Mouse (Mus musculus): ENCODE data around the gene Tnfrsf13c. TPM values are rescaled to one million over a fixed set of nuclear protein-coding genes. Genes with fewer than 3 reads are reported as not detected.
"Not testable (repeated sequence)": the region's sequence is repeated elsewhere in the genome, so short reads cannot be mapped to it uniquely, and the experiment has no call there.

Gene Tnfrsf13c
- under 1 TPM; 0.30 to 0.62 TPM for total RNA-seq (2021)

- no peak for DNase-seq
These were observed at the start of gene Tnfrsf13c for GRCm38 (mm10) chr15:82223657-82224601. Gene Tnfrsf13c, minus strand, starts transcription at chr15:82224369.

DNA sequence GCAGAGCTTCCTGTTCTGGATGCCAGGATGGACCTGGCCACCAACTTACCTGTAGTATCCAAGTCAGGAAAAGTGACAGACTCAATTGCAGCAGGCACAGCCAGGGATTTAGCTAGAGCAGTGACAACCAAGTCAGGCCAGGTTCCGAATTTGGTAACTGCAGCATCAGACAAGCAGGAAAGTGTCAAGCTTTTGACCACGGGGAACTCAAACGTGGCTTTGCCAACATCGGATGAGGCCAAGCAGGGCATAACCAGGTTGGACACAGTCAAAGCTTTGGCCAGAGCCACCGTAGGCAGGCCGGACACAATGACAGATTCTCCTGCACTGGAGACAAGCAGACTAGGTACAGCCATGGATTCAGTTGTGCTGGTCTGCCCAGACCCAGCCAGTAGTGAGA, 48.1 kb upstream of the Tnfrsf13c start:
- no peak for DNase-seq

DNA sequence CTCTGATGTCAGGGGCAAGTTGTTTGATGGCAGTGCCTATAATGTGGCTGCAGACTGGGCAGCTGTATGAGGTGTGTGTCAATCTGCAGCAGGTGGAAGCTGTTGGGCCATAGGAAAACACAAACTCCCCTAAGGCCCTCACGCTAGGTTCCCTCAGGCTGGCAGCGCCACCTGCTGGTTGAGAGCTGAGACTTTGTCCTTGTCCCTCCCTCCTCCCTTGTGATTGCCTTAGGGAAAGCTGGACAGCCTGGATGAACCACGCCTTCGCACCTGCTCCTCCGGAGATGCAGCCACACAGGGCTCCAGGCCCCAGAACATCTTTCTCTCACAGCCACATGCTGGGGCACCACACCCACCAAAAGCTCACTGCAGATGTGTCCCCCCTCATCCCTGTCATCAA, 47.0 kb upstream of the Tnfrsf13c start:
- DNase-seq = peak; percentile 68 to 73

DNA sequence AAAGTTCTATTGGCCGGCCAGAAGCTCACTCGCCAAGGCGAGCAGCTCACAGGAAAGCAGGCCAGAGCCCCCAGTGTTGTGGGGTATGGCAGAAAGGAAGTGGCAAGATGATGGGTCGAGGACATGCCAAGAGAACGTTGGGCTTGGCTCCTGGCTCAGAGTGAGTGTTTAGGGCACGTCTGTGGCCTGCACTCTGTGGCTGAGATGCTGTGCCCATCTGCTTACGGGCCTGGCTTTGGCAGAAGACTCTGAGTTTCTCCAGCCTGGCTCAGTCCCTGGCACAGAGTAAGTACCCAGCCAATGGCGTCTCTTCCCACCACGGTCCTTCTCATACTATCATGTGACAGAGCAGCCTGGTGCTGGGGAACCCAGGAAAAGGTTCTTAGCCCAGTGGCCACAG, 44.6 kb upstream of the Tnfrsf13c start:
- no peak for DNase-seq

DNA sequence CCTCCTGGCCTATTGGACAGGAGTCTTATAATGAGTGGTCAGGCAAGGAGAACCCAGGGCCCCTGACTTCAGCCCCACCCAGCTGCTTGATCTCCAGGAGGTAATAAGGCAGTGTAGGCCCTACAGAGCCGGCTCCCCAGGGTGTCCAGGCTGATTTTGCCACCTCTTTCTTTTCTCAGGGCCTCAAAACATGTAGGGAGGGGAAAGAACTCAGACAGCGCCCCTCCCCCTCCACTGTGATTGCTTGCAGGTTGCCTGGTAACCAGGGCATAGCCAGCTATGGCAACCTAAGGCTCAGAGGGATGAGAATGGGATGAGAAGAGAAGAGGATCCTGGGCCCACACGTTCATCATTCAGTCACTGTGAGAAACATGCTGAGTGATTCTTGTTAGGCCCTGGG, 44.0 kb upstream of the Tnfrsf13c start:
- DNase-seq = peak in 1 of 2 experiments; percentile 54

- peak in 1 of 2 experiments; percentile 66 for DNase-seq
These were observed 42.2 kb upstream of the Tnfrsf13c start for GRCm38 (mm10) chr15:82266356-82266755.

- peak; percentile 59 to 73 for DNase-seq
These were observed 35.3 kb upstream of the Tnfrsf13c start for GRCm38 (mm10) chr15:82259510-82259909.

DNA sequence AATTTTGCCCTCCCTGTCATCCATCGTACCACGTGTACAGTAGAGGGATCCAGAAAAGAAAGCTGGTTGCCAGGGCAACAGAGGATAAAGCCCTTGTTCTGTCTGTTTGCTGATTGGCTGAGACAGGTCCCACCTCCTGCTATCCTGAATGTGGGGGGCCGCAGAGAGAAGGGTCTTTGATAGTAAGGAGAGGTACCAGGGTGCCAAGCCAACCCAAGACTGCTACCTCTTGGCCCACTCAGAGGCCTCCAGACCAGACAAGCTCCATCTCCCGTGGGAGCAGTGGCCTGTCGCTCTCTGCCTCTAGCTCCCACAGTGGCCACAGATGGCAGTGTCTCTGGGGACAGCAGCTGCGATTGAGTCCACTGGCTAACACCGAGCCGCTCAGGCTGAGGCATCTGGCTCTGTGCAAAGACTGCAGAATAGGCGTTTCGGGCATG, 31.8 kb upstream of the Tnfrsf13c start:
- DNase-seq = peak; percentile 82 to 84

DNA sequence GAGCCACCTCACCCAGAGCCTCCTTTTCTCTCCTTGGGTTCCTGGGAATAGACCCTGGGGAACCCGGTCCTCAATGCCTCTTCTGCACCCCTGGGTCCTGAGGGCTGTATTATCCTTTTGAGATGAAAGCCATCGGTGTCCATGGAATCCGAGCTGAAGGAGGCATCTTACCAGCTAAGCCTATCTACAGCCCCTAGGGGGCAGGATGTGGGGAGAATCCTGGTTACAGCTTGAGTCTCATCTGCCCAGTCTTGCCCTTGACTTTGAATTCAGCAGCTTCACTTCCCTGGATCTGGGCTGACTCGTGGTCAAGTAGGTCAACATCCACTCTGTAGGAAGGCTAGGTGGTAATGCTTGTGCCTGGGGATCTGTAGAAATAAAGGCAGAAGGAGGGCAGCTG, 31.1 kb upstream of the Tnfrsf13c start:
- DNase-seq = no peak

GRCm38 (mm10) chr15:82252097-82252496, 27.9 kb upstream of the Tnfrsf13c start, which contains the start of gene 1500009C09Rik:
Gene 1500009C09Rik, plus strand, starts transcription at chr15:82252397.
- DNase-seq = no peak

GRCm38 (mm10) chr15:82251579-82251978, 27.4 kb upstream of the Tnfrsf13c start:
- DNase-seq = no peak

DNA sequence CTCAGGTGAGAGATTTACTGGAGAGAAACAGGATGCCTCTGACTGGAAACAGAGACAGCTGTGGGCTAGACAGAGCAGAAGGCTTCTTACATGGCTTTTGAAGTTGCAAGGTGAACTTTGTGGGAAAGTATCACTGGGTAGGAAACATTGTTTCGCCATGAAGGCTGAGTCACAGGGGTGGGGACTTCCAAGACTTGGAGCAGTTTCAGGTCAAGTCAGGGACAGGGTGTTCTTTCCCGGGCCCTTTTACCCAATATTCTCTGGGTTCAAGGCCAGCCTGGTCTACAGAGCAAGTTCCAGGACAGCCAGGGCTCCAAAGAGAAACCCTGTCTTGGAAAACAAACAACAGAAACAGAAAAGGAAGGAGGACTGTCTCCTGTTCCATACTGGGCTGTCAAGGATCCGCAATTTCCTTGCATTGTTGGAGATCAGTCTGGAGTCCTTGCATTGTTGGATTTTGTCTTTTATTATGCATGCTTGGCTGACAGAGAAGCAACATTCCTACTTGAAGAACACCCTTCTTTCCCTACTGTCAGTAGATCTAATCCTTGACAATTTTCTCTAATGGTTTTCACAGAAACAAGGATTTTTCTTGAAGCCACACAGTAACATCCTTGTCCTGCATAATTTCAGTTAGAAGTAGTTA, 23.1 kb upstream of the Tnfrsf13c start:
- DNase-seq = no peak

DNA sequence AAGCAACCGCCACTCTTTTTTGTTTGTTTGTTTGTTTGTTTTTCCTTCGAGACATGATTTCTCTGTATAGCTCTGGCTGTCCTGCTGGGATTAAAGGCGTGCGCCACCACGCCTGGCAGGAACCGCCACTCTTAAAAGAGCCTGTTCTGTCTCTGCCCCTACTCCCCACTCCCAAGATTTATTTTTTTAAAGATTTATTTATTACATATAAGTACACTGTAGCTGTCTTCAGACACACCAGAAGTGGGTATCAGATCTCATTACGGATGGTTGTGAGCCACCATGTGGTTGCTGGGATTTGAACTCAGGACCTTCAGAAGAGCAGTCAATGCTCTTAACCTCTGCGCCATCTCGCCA, 20.6 kb upstream of the Tnfrsf13c start:
- not testable (repeated sequence) for DNase-seq

GRCm38 (mm10) chr15:82244115-82244804, 20.1 kb upstream of the Tnfrsf13c start, which contains the start of gene Cenpm:
Gene Cenpm, minus strand, starts transcription at chr15:82244748.
- DNase-seq = peak; percentile 90 to 91

DNA sequence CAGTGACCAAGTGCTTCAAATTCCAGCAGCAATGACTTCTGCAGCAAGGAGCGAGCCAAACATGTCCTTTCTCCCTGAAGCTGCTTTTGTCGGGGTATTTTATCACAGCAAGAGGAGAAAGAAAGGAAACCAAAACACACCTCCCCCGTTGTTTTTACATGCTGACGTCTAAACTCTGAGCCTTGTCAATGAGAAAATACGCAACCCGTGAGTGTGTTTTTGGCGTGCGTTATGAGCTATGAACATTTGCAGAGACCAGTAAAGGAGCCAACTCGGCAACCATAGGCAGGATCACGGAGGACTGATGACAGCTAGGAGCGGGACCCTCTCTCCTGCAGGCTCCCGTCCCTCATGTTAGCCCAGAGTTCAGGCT, 19.6 kb upstream of the Tnfrsf13c start:
- DNase-seq = no peak

DNA sequence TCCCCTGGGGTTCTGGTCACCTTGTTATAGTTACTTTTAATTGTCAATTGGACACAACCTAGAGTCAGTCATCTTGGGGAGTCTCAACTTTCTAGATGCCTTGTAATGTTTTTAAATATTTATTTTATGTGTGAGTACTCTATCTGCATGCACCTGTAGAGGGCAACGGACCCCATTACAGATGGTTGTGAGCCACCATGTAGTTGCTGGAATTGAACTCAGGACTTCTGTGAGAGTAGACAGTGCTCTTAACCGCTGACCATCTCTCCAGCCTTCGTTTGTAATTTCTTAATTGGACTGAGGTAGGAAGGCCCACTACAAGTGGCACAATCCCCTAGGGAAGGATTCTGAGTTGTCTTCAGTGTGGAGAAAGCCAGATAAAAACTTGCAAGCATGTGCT, 19.1 kb upstream of the Tnfrsf13c start:
- DNase-seq = no peak

GRCm38 (mm10) chr15:82236565-82236964, 12.4 kb upstream of the Tnfrsf13c start:
- peak; percentile 80 to 81 for DNase-seq

DNA sequence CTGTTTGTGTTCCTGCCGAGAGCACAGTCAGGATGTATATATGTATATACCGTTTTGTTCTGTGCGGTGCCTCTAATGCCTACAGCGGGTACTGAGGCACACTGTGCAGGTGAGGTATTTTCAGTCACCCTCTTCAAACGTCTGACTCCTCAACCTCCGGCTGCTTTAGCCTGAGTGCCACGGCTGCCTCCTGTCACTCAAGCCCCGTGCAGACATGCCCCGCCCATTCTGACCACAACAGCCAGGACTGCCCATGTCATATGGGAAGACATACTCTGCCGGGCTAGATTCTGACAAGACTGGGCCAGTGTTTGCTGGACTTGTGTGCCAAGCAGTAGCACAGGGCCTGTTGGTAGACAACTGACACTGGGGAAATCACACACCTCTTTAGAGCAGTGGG, 11.5 kb upstream of the Tnfrsf13c start:
- no peak for DNase-seq

- no peak for DNase-seq
These were observed 8.5 kb upstream of the Tnfrsf13c start for GRCm38 (mm10) chr15:82232651-82233050.

GRCm38 (mm10) chr15:82231591-82232378, 7.6 kb upstream of the Tnfrsf13c start:
- DNase-seq = peak; percentile 47 to 48

DNA sequence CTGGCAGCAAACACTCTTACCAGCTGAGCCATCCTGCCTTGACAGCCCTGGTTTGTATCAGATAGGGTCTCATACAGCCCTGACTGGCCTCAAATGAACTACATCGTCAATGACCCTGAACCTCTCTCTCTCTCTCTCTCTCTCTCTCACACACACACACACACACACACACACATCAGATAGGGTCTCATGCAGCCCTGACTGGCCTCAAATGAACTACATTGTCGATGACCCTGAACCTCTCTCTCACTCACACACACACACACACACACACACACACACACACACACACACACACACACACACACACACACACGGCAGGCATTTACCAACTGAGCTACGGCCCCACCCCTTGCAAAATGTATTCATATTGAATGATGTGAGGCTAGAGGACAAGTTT, 6.9 kb upstream of the Tnfrsf13c start:
- DNase-seq = no peak

GRCm38 (mm10) chr15:82230098-82230611, 6.0 kb upstream of the Tnfrsf13c start:
- no peak for DNase-seq
